Mouse (Mus musculus) bone marrow macrophage, adult 2 months (primary cell): ENCODE results near the gene Ankrd31. TPM values are rescaled to one million over a fixed set of nuclear protein-coding genes. Genes with fewer than 3 reads are reported as not detected.

Experiments
- H3K27ac ChIP-seq: 2 replicates; pipeline ENCODE4 v1.5.1; 2012; ENCODE audit warnings: low read depth, low read length; ENCODE audit not compliant: insufficient read depth
- H3K4me1 ChIP-seq: 2 replicates; pipeline ENCODE4 v1.6.1; 2012; ENCODE audit warnings: low read length; ENCODE audit not compliant: control insufficient read depth, insufficient read depth
- H3K4me3 ChIP-seq: 2 replicates; pipeline ENCODE4 v1.5.1; 2012; ENCODE audit warnings: mild to moderate bottlenecking, low read length, moderate library complexity; ENCODE audit not compliant: insufficient read depth
- CTCF ChIP-seq: IDR thresholded peaks from 2 replicates; pipeline ENCODE4 v1.5.1; 2012; ENCODE audit warnings: low read depth, mild to moderate bottlenecking, low read length, moderate library complexity
- POLR2A ChIP-seq: IDR thresholded peaks from 2 replicates; pipeline ENCODE4 v1.6.1; 2012; ENCODE audit warnings: mild to moderate bottlenecking, low read depth, low read length, borderline replicate concordance
- polyA plus RNA-seq: library from polyadenylated mRNA; stranded (reverse); fragments of >200 nt; gene quantifications from 2 replicates; pipeline ENCODE4 v1.2.4, GENCODE M21; 2012; ENCODE audit not compliant: missing spikeins, insufficient read depth, insufficient read length

The Ankrd31 gene
- polyA plus RNA-seq, result not detected in 2 replicates

GRCm38 (mm10) chr13:96748109-96748845 lies at the start of gene Ankrd31:
Ankrd31 (plus strand) TSS chr13:96748272.
- TF ChIP-seq POLR2A, result no peak
- TF ChIP-seq CTCF, result no peak
- H3K27ac ChIP-seq, result no peak within 1 kb of the TSS
- H3K4me1 ChIP-seq, result no peaks in the 10 kb centered on the region
- H3K4me3 ChIP-seq, result no peak within 1 kb of the TSS

- Histone ChIP-seq H3K27ac (no peak overlapping the region), H3K4me1 (peaks cover 12% of the 10 kb centered on the region), H3K4me3 (no peak overlapping the region)
- TF ChIP-seq POLR2A, result no peak
- TF ChIP-seq CTCF, result no peak
Measured at GRCm38 (mm10) chr13:96702567-96703278, 45.3 kb upstream of the Ankrd31 start.

- H3K27ac ChIP-seq, result peak overlapping the region; percentile 52
- no peak for TF ChIP-seq POLR2A
- TF ChIP-seq CTCF, result no peak
- no peak overlapping the region for H3K4me3 ChIP-seq
Measured at GRCm38 (mm10) chr13:96709269-96710233, 38.5 kb upstream of the Ankrd31 start.

GRCm38 (mm10) chr13:96716311-96716710 lies 31.8 kb upstream of the Ankrd31 start:
- no peak for TF ChIP-seq POLR2A
- no peaks in the 10 kb centered on the region for H3K4me1 ChIP-seq

More at GRCm38 (mm10) chr13:96709269-96710233, 38.5 kb upstream of the Ankrd31 start:
- peaks cover 8% of the 10 kb centered on the region for H3K4me1 ChIP-seq

GRCm38 (mm10) chr13:96717821-96718220 lies 30.3 kb upstream of the Ankrd31 start:
- TF ChIP-seq CTCF (no peak), POLR2A (no peak)
- Histone ChIP-seq H3K27ac (no peak overlapping the region), H3K4me3 (no peak overlapping the region), H3K4me1 (no peaks in the 10 kb centered on the region)

More at GRCm38 (mm10) chr13:96716311-96716710, 31.8 kb upstream of the Ankrd31 start:
- no peak overlapping the region for H3K27ac ChIP-seq
- no peak overlapping the region for H3K4me3 ChIP-seq

- Histone ChIP-seq H3K4me1 (no peaks in the 10 kb centered on the region), H3K27ac (no peak overlapping the region), H3K4me3 (no peak overlapping the region)
- TF ChIP-seq CTCF (no peak), POLR2A (no peak)
Measured at GRCm38 (mm10) chr13:96720003-96720402, 28.1 kb upstream of the Ankrd31 start.

GRCm38 (mm10) chr13:96728289-96728688 lies 19.8 kb upstream of the Ankrd31 start:
- no peaks in the 10 kb centered on the region for H3K4me1 ChIP-seq
- H3K4me3 ChIP-seq, result no peak overlapping the region
- TF ChIP-seq CTCF, result no peak
- no peak overlapping the region for H3K27ac ChIP-seq

- TF ChIP-seq CTCF (no peak), POLR2A (no peak)
- H3K4me3 ChIP-seq, result no peak overlapping the region
- no peaks in the 10 kb centered on the region for H3K4me1 ChIP-seq
- no peak overlapping the region for H3K27ac ChIP-seq
Measured at GRCm38 (mm10) chr13:96729146-96729545, 18.9 kb upstream of the Ankrd31 start.

GRCm38 (mm10) chr13:96730116-96730515 lies 18.0 kb upstream of the Ankrd31 start:
- H3K4me1 ChIP-seq, result no peaks in the 10 kb centered on the region

More at GRCm38 (mm10) chr13:96730116-96730515, 18.0 kb upstream of the Ankrd31 start:
- no peak for TF ChIP-seq CTCF
- no peak for TF ChIP-seq POLR2A
- Histone ChIP-seq H3K27ac (no peak overlapping the region), H3K4me3 (no peak overlapping the region)
